Mouse (Mus musculus): ENCODE data around the gene Pyy. TPM values are rescaled to one million over a fixed set of nuclear protein-coding genes. Genes with fewer than 3 reads are reported as not detected.
A peak's percentile ranks its signal among the peaks of the same experiment; 100 is the strongest.

Gene Pyy
- polyA plus RNA-seq, 1 experiment from 2014 or later, result not detected

- no peaks in the 10 kb centered on the region for H3K9me3 ChIP-seq (ENCODE audit: control insufficient read depth, low read length)
- ATAC-seq (ENCODE audit: low FRiP score, low TSS enrichment) (no peak), DNase-seq (peak; percentile 55)
- H3K4me3 ChIP-seq (replicated peaks; ENCODE audit: low read depth, low read length), result no peak overlapping the region
- H3K9ac ChIP-seq (replicated peaks; ENCODE audit: low read length), result no peak overlapping the region
- H3K4me2 ChIP-seq (ENCODE audit: low read length), result no peak overlapping the region
- no peak overlapping the region for H3K27ac ChIP-seq (replicated peaks; ENCODE audit: low read depth, low read length)
- no peaks in the 10 kb centered on the region for H3K4me1 ChIP-seq (ENCODE audit: control insufficient read depth, insufficient read depth, low read length)
- H3K36me3 ChIP-seq (ENCODE audit: control insufficient read depth, insufficient read depth, low read length), result peaks cover 9% of the 10 kb centered on the region
- WGBS, result 45% methylated on average over 2 of the region's 2 CpGs
- H3K27me3 ChIP-seq (ENCODE audit: control insufficient read depth, insufficient read depth, low read length), result no peaks in the 10 kb centered on the region
These were observed 38.7 kb downstream of the Pyy start for GRCm38 (mm10) chr11:102068969-102069368.

GRCm38 (mm10) chr11:102063076-102063475 is 44.6 kb downstream of the Pyy start:
- no peak overlapping the region for H3K4me3 ChIP-seq (replicated peaks; ENCODE audit: low read depth, low read length)
- ATAC-seq (ENCODE audit: low FRiP score, low TSS enrichment) (no peak), DNase-seq (no peak)
- 85% methylated on average over 13 of the region's 13 CpGs for WGBS
- no peak overlapping the region for H3K4me2 ChIP-seq (ENCODE audit: low read length)
- H3K27me3 ChIP-seq (ENCODE audit: control insufficient read depth, insufficient read depth, low read length), result no peaks in the 10 kb centered on the region
- H3K4me1 ChIP-seq (ENCODE audit: control insufficient read depth, insufficient read depth, low read length), result 0 out of 2 replicates have a peak, but pooled peaks cover 3% of the 10 kb centered on the region
- H3K9ac ChIP-seq (replicated peaks; ENCODE audit: low read length), result no peak overlapping the region
- H3K36me3 ChIP-seq (ENCODE audit: control insufficient read depth, insufficient read depth, low read length), result peaks cover 45% of the 10 kb centered on the region
- no peak overlapping the region for H3K27ac ChIP-seq (replicated peaks; ENCODE audit: low read depth, low read length)
- no peaks in the 10 kb centered on the region for H3K9me3 ChIP-seq (ENCODE audit: control insufficient read depth, low read length)

DNA sequence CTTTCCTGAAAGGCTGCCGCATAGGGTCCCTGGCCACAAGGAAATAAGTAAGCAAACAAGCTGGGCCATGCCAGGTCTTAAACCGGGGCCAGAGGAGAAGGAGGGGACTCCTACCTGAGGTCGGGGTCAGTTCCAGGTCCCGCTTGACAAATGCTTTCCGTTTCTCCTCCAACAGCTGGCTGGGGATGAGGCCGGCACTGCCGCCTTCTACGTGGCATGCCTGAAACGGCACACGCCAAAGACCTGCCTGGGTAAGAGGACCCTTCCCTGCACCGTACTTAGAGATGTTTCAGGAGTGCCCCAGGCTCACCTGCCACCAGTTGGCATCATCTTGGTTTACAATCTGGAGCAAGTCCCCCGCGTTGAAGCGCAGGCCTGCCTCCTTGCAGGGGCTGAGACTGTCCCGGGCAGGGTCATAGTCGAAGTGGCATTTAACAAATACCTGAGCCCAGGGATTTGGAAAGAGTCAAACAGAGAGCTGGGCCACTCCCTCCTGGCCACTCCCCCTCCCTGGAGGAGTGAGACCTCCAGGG is 45.6 kb downstream of the Pyy start:
- no peak overlapping the region; the same call in 1 of the 2 replicates for H3K4me2 ChIP-seq (ENCODE audit: low read length)
- H3K9ac ChIP-seq (replicated peaks; ENCODE audit: low read length), result no peak overlapping the region
- ATAC-seq (ENCODE audit: low FRiP score, low TSS enrichment) (no peak), DNase-seq (no peak)
- no peak overlapping the region for H3K4me3 ChIP-seq (replicated peaks; ENCODE audit: low read depth, low read length)
- 40% methylated on average over 16 of the region's 16 CpGs for WGBS
- H3K4me1 ChIP-seq (ENCODE audit: control insufficient read depth, insufficient read depth, low read length), result 0 out of 2 replicates have a peak, but pooled peaks cover 3% of the 10 kb centered on the region
- H3K27ac ChIP-seq (replicated peaks; ENCODE audit: low read depth, low read length), result no peak overlapping the region
- H3K9me3 ChIP-seq (ENCODE audit: control insufficient read depth, low read length), result no peaks in the 10 kb centered on the region
- H3K36me3 ChIP-seq (ENCODE audit: control insufficient read depth, insufficient read depth, low read length), result peaks cover 49% of the 10 kb centered on the region
- H3K27me3 ChIP-seq (ENCODE audit: control insufficient read depth, insufficient read depth, low read length), result no peaks in the 10 kb centered on the region

- Histone ChIP-seq H3K27ac (replicated peaks; ENCODE audit: low read depth, low read length) (no peak overlapping the region), H3K36me3 (ENCODE audit: control insufficient read depth, insufficient read depth, low read length) (peaks cover 49% of the 10 kb centered on the region), H3K4me3 (replicated peaks; ENCODE audit: low read depth, low read length) (peak overlapping the region; percentile 28), H3K9ac (replicated peaks; ENCODE audit: low read length) (peak overlapping the region; percentile 21; the same call in 1 of the 2 replicates), H3K9me3 (ENCODE audit: control insufficient read depth, low read length) (no peaks in the 10 kb centered on the region), H3K4me2 (ENCODE audit: low read length) (peak overlapping the region; percentile 58), H3K4me1 (ENCODE audit: control insufficient read depth, insufficient read depth, low read length) (0 out of 2 replicates have a peak, but pooled peaks cover 3% of the 10 kb centered on the region), H3K27me3 (ENCODE audit: control insufficient read depth, insufficient read depth, low read length) (no peaks in the 10 kb centered on the region)
- 4% methylated on average over 23 of the region's 23 CpGs for WGBS
- peak; percentile 89 for DNase-seq
- peak; percentile 64 for ATAC-seq (ENCODE audit: low FRiP score, low TSS enrichment)
These were observed 46.2 kb downstream of the Pyy start for GRCm38 (mm10) chr11:102061236-102061940.

Other genes with a start within 250 kb of the Pyy start
- 0.25 and 0.40 TPM in 2 replicates for gene Meox1, start 213.5 kb downstream of the Pyy start, polyA plus RNA-seq (2014; fragmentation: Nextera tagmentation; extraction: Ambion mirVana)
- gene Sost, start 140.8 kb downstream of the Pyy start, polyA plus RNA-seq (2014; fragmentation: Nextera tagmentation; extraction: Ambion mirVana), result not detected in 2 replicates
- not detected in 2 replicates for gene Cfap97d1, start 123.6 kb downstream of the Pyy start, polyA plus RNA-seq (2014; fragmentation: Nextera tagmentation; extraction: Ambion mirVana)
- gene Dusp3, start 120.8 kb downstream of the Pyy start, polyA plus RNA-seq (2014; fragmentation: Nextera tagmentation; extraction: Ambion mirVana), result 16.5 and 17.2 TPM in 2 replicates
- 45.4 and 54.2 TPM in 2 replicates for gene Mpp3, start 79.4 kb downstream of the Pyy start, polyA plus RNA-seq (2014; fragmentation: Nextera tagmentation; extraction: Ambion mirVana)
- gene Cd300lg, start 66.3 kb downstream of the Pyy start, polyA plus RNA-seq (2014; fragmentation: Nextera tagmentation; extraction: Ambion mirVana), result 0.15 and 0.17 TPM in 2 replicates
- gene Mpp2, start 19.3 kb downstream of the Pyy start, polyA plus RNA-seq (2014; fragmentation: Nextera tagmentation; extraction: Ambion mirVana), result 22.5 and 23.9 TPM in 2 replicates
- gene Ppy, start 6.5 kb downstream of the Pyy start, polyA plus RNA-seq (2014; fragmentation: Nextera tagmentation; extraction: Ambion mirVana), result not detected in 2 replicates
- gene Nags, start 37.7 kb upstream of the Pyy start, polyA plus RNA-seq (2014; fragmentation: Nextera tagmentation; extraction: Ambion mirVana), result 0.08 TPM in 1 of 2 replicates, not detected in the other
- 32.8 and 36.1 TPM in 2 replicates for gene Tmem101, start 48.6 kb upstream of the Pyy start, polyA plus RNA-seq (2014; fragmentation: Nextera tagmentation; extraction: Ambion mirVana)
- gene Lsm12, start 77.5 kb upstream of the Pyy start, polyA plus RNA-seq (2014; fragmentation: Nextera tagmentation; extraction: Ambion mirVana), result 76.0 and 80.9 TPM in 2 replicates
- gene G6pc3, start 81.8 kb upstream of the Pyy start, polyA plus RNA-seq (2014; fragmentation: Nextera tagmentation; extraction: Ambion mirVana), result 31.6 and 43.7 TPM in 2 replicates
- 54.4 and 56.6 TPM in 2 replicates for gene Hdac5, start 122.3 kb upstream of the Pyy start, polyA plus RNA-seq (2014; fragmentation: Nextera tagmentation; extraction: Ambion mirVana)
- gene BC030867, start 141.1 kb upstream of the Pyy start, polyA plus RNA-seq (2014; fragmentation: Nextera tagmentation; extraction: Ambion mirVana), result 2.6 and 3.0 TPM in 2 replicates
- 0.12 TPM in 1 of 2 replicates, not detected in the other for gene Asb16, start 160.9 kb upstream of the Pyy start, polyA plus RNA-seq (2014; fragmentation: Nextera tagmentation; extraction: Ambion mirVana)
- gene Tmub2, start 177.1 kb upstream of the Pyy start, polyA plus RNA-seq (2014; fragmentation: Nextera tagmentation; extraction: Ambion mirVana), result 76.4 and 78.4 TPM in 2 replicates
- gene Atxn7l3, start 188.8 kb upstream of the Pyy start, polyA plus RNA-seq (2014; fragmentation: Nextera tagmentation; extraction: Ambion mirVana), result 38.5 and 42.4 TPM in 2 replicates
- gene Ubtf, start 211.9 kb upstream of the Pyy start, polyA plus RNA-seq (2014; fragmentation: Nextera tagmentation; extraction: Ambion mirVana), result 77.6 and 84.4 TPM in 2 replicates